Mouse (Mus musculus) cerebellum, postnatal 4 days (tissue): ENCODE measurements around the gene Prps1.
"Not testable (repeated sequence)": the region's sequence is repeated elsewhere in the genome, so short reads cannot be mapped to it uniquely, and the experiment has no call there.

Experiments
- DNase-seq, 2 experiments: peaks; one replicate each; pipeline ENCODE4 v3.0.0; 2022; ENCODE audit warnings: low spot score in 2 of 2, mixed read lengths in 1 of 2

Prps1 gene

GRCm38 (mm10) chrX:140456279-140456731, at the start of gene Prps1:
Gene Prps1, plus strand, starts transcription at chrX:140456613.
- DNase-seq: peak; percentile 63 to 80

- DNase-seq: no peak
Measured at GRCm38 (mm10) chrX:140407593-140407992, 48.8 kb upstream of the Prps1 start.

- no peak for DNase-seq
Measured at GRCm38 (mm10) chrX:140418467-140418866, 37.9 kb upstream of the Prps1 start.

- no peak for DNase-seq
Measured at GRCm38 (mm10) chrX:140427124-140427523, 29.3 kb upstream of the Prps1 start.

DNA sequence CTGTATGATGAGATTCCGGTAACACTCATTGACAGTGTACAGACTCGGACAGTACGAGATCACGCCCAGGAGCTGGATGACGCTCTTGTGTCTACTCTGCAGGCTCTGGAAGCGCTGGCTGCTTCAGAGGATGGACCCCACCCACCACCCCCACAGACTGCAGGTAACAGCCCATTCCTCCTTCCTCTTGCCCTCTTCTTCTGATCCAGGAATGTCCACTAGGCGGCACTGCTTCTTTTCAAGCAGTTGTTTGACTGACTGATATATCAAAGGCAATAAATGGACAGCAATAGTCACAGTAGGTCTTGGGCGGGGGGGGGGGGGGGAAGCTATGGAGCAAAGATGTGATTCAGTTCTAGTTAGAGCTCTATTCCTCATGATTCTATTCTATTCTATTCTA, 28.2 kb upstream of the Prps1 start:
- no peak for DNase-seq

DNA sequence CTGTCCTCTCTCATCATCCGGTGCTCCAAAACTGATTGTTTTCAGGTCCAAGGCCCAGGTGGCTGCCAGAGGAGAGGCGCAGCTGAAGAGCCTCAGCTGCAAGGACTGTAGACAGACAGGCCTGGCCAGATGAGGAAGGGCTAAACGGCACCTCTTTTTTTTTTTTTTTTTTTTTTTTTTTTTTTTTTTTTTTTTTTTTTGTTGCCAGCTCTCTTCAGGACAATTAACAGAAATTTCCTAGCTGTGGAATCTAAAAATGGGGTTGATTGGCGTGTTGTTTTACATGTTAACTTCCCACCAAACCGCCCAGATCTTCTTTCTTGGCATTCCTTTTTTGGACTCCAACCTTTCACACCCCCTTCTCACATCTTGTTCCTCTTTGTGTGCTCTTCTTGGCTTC, 26.4 kb upstream of the Prps1 start:
- no peak for DNase-seq

GRCm38 (mm10) chrX:140430506-140430905, 25.9 kb upstream of the Prps1 start:
- DNase-seq: no peak

- DNase-seq: no peak
Measured at GRCm38 (mm10) chrX:140431981-140432380, 24.4 kb upstream of the Prps1 start.

DNA sequence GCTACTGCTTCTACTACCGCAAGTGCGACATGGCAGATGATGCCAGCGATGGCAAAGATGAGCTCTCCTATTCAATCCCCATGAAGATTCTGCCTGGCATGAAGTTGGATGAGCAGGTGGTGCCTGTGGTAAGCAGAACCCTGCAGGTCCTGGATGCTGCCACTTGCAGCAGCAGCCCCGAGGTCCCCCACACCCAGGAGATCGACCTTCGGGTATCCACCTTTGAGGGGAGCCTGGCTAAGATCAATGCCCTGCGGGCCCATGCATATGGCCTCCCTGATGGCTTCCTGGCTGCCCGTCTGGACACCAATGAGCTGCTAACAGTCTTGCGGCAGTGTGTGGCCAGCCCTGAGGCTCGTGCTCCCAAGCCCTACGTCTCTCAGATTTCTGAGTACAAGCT, 23.6 kb upstream of the Prps1 start:
- no peak for DNase-seq

DNA sequence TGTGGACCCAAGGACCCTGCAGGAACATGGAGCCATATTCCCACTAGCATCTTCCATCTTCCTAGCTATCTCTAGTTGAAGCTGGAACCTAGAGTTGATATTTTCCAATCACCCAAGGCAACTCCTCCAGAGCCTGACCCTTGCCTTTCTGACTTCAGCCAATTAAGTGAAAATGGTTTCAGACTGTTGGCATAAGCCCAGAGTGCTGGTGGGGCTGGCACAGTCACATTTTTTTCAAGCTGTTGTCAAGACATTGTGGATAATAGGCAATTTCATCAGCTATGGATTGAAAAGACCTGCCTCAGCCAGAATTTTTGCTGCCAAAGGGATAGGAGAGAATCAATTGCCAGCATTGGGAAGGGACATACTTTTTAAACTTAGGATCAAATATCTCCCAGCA, 18.5 kb upstream of the Prps1 start:
- no peak for DNase-seq

GRCm38 (mm10) chrX:140445551-140445950, 10.9 kb upstream of the Prps1 start:
- DNase-seq: no peak

DNA sequence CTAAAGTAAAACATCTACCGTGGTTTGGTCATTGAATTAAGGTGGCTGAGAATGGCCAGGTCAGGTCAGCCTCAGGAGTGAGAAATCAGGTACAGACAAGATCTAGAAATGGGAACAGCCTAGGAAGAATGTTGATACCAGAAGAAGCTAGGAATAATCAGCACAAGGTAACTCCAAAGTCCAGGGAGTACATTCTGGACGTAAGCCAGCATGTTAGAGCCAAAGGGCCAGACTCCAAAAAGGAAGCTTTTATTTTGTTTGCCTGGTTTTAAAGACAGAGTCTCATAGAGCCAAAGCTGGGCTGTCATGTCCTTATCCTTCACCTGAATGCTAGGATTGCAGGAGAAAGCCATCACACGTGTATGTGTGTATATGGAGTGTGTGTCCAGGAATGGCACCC, 6.3 kb upstream of the Prps1 start:
- DNase-seq: no peak

DNA sequence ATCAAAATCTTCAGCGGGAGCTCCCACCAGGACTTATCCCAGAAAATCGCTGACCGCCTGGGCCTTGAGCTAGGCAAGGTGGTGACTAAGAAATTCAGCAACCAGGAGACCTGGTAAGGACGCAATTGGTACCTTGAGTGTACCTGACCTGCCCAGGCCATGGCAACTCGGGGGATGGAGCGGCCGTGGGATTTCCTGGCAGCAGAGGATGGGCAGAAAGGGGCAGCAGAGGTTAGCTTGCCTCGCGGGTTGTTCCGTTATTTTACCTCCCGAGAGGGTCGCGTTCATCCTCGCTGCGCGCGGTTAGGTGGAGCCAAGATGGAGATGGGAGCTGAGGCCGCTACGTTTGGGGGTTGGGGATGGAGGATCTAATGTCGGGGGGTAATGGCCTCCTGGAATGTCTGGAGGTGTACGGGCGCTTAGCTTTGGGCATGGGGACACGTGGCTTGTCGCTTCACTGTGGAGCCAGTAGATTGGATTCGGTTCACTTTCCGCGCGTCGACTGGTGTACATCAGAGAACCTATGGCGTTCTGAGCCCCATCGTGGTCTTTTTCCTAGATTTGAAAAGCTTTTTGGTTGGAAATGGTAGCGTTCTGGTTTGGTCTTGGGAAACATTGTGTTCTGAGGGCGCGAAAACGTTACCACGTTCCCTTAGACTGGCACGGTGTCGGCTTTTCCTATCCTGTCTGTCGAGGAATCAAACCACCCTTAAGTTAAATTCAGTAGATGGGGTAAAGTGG, 508 bp downstream of the Prps1 start:
- DNase-seq: peak in 1 of 2 experiments; percentile 6

- no peak for DNase-seq
Measured at GRCm38 (mm10) chrX:140457502-140457901, 1.1 kb downstream of the Prps1 start.

DNA sequence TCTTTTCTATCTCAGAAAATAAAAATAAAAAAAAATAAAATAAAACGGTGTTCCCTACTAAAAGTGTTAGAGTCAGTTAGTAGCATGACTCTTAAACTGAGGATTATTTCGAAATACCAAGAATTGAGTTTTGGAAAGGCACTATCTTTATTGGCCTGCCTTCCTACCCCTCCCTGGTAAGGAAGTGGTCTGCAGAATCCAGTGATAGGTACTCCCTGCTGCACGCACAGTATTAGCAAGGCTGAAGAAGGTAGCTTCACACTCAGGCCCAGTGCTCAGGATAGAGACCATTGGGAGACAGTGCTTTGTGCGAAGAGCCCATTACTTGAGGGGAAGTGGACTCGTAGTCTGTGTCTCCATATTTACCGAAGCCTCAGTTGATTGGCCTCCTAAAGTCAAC, 21.8 kb downstream of the Prps1 start:
- DNase-seq: no peak

DNA sequence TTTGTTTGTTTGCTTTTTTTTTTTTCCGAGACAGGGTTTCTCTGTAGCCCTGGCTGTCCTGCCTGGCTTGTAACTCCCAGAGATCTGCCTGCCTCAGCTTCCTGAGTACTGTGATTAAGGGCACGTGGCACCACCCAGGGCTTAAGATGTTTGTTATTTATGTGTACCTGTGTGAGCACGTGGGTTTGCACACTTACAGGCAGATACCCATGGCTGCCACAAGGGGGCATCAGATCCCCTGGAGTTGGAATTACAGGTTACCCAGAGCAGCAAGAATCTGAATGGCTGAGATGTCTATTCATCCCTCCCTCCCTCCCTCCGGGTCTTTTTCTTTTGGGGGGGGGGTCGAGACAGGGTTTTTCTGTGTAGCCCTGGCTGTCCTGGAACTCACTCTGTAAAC, 22.8 kb downstream of the Prps1 start:
- DNase-seq: peak in 1 of 2 experiments; percentile 12

- DNase-seq: no peak
Measured at GRCm38 (mm10) chrX:140489174-140489573, 32.8 kb downstream of the Prps1 start.

DNA sequence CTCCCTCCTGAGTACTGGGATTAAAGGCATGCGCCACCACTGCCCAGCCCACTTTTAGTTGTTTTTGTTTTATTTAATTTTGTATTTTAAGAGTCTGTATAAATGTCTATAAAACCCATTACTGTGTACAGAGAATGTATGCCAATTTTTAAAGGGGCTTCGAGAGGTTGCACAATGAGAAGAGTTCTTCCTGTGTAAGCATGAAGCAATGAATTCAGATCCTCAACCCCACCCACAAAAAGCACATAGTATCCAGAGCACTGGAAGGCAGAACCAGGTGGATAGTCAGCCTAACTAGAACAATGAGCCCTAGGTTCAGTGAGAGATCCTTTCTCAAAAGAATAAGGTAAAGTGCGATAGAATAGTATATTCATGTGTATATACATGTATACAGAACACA, 33.8 kb downstream of the Prps1 start:
- DNase-seq: no peak

GRCm38 (mm10) chrX:140491884-140492571, 35.6 kb downstream of the Prps1 start:
- peak in 1 of 2 experiments; percentile 26 for DNase-seq

GRCm38 (mm10) chrX:140493527-140494029, 37.2 kb downstream of the Prps1 start:
- no peak for DNase-seq

- no peak for DNase-seq
Measured at GRCm38 (mm10) chrX:140494170-140494569, 37.8 kb downstream of the Prps1 start.

GRCm38 (mm10) chrX:140498431-140498830, 42.0 kb downstream of the Prps1 start:
- not testable (repeated sequence) for DNase-seq

- no peak for DNase-seq
Measured at GRCm38 (mm10) chrX:140500306-140500705, 43.9 kb downstream of the Prps1 start.
